Mouse (Mus musculus) embryonic fibroblast, embryonic 13.5 days (primary cell): ENCODE measurements around the gene Tfip11.

ENCODE experiments used
- CTCF ChIP-seq: IDR thresholded peaks from 2 replicates; pipeline ENCODE4 v1.5.1; 2011; ENCODE audit warnings: mild to moderate bottlenecking, control low read depth, low read length, moderate library complexity, borderline replicate concordance; ENCODE audit not compliant: insufficient read depth
- POLR2A ChIP-seq: IDR thresholded peaks from 2 replicates; pipeline ENCODE4 v1.6.1; 2011; ENCODE audit warnings: low read depth, mild to moderate bottlenecking, control low read depth, low read length, moderate library complexity

GRCm38 (mm10) chr5:112355910-112356309 lies 29.8 kb downstream of the Tfip11 start, which contains the start of gene Gm6583:
- TF ChIP-seq CTCF (no peak), POLR2A (no peak)
